ENCODE assay signal across 12 mouse cellular contexts in genomic region chr6:36058206-36058605, GRCm38 (mm10).
DNase-seq lines count a peak whose midpoint lies in the region.
"Had no signal": no experiment of that assay in that cellular context is flagged by ENCODE, and none has a peak within 500 bp of the region (broad histone marks: within the 10 kb centered on the region; RNA-seq: fewer than 3 reads in every experiment).

No protein-coding gene starts in this region.

- intact Hi-C loops in heart, postnatal 14 days (cut with DNase I) = no loop called here

- peak; percentile 36 for DNase-seq in adrenal gland, adult 2 months
- DNase-seq in adrenal gland, postnatal 25 days = no peak
- DNase-seq in heart, postnatal 14 days = peak; percentile 5 to 18
- DNase-seq in heart, postnatal 4 days = no peak
- DNase-seq in retina, postnatal 1 day = peak; percentile 21
- no peak for DNase-seq in retina, embryonic 14.5 days (ENCODE audit: low spot score)
- no peak for DNase-seq in layer of hippocampus, adult 8-10 months (ENCODE audit: low spot score in 2 of 2)
- DNase-seq: cerebellum, adult 18-20 months; kidney, adult 18-20 months; liver, postnatal 0 days; thymus, adult 2 months; thymus, postnatal 4 days had no signal

Comparison
In these comparisons a context has a peak if more than half of its experiments do, and no peak if none do; other contexts are left out.
1. DNase-seq: peak in adrenal gland, adult 2 months (single experiment), heart, postnatal 14 days (2 of 2) and retina, postnatal 1 day (single experiment); none in adrenal gland, postnatal 25 days (single experiment), heart, postnatal 4 days (single experiment), retina, embryonic 14.5 days (single experiment) and layer of hippocampus, adult 8-10 months (0 of 2).